Comparison of ENCODE assay signal across 10 mouse cellular contexts in the genomic region with DNA sequence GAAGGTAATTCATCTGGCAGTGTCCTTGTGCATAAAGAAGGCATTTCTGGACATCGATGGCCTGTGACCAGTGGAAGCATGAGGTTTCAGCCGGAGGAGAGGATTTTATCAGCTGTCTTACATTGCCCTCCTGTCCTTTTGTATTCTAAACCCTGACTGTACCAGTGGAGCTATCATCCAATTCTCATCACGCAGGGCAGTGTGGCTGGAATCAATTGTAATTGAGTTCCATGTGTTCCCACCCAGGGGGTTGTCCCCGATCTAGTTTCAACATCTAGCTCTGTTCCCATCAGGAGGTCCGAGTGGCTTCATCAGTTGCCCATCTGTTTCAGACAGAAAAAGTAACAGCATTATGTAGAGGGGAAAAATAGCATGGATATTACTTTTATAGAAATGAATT.
DNase-seq lines count a peak whose midpoint lies in the region; ATAC-seq lines count a peak whose summit lies in the region.
"Had no signal": no experiment of that assay in that cellular context is flagged by ENCODE, and none has a peak within 500 bp of the region (broad histone marks: within the 10 kb centered on the region; RNA-seq: fewer than 3 reads in every experiment).

No protein-coding gene starts in this region.

- H3K4me2 ChIP-seq in hindbrain, embryonic 12.5 days (replicated peaks) = no peak overlapping the region
- H3K4me2 ChIP-seq in neural tube, embryonic 11.5 days (ENCODE audit: low read depth) = no peak overlapping the region
- H3K4me2 ChIP-seq: limb, embryonic 13.5 days; lung, embryonic 15.5 days had no signal

- no peak overlapping the region for H3K9ac ChIP-seq in hindbrain, embryonic 12.5 days
- H3K9ac ChIP-seq in neural tube, embryonic 11.5 days (ENCODE audit: low read length) = no peak overlapping the region
- H3K9ac ChIP-seq: limb, embryonic 13.5 days; lung, embryonic 15.5 days had no signal

- 18% methylated on average over 5 of the region's 5 CpGs for WGBS in hindbrain, embryonic 12.5 days
- WGBS in neural tube, embryonic 11.5 days = 41% methylated on average over 5 of the region's 5 CpGs

- no peaks in the 10 kb centered on the region for H3K27me3 ChIP-seq in hindbrain, embryonic 12.5 days
- H3K27me3 ChIP-seq in neural tube, embryonic 11.5 days (ENCODE audit: control insufficient read depth, insufficient read depth, low read length) = no peaks in the 10 kb centered on the region
- H3K27me3 ChIP-seq: lung, embryonic 15.5 days had no signal

- no peak overlapping the region for H3K27ac ChIP-seq in hindbrain, embryonic 12.5 days
- no peak overlapping the region for H3K27ac ChIP-seq in neural tube, embryonic 11.5 days (ENCODE audit: low read depth, low read length)
- H3K27ac ChIP-seq: limb, embryonic 13.5 days; lung, embryonic 15.5 days had no signal

- H3K36me3 ChIP-seq in hindbrain, embryonic 12.5 days = no peaks in the 10 kb centered on the region
- no peaks in the 10 kb centered on the region for H3K36me3 ChIP-seq in neural tube, embryonic 11.5 days (ENCODE audit: control insufficient read depth, insufficient read depth, low read length)
- H3K36me3 ChIP-seq: limb, embryonic 13.5 days; lung, embryonic 15.5 days had no signal

- ATAC-seq in hindbrain, embryonic 12.5 days (ENCODE audit: low FRiP score) = peak; percentile 80
- ATAC-seq in neural tube, embryonic 11.5 days (ENCODE audit: insufficient read depth, low FRiP score, low TSS enrichment) = no peak; the same call in 1 of the 2 replicates
- ATAC-seq: intestine, postnatal 0 days had no signal

- peak; percentile 84 for DNase-seq in cerebellum, adult 11 months
- DNase-seq in cerebellum, adult 9-11 months = peak; percentile 94
- peak; percentile 41 for DNase-seq in neural tube, embryonic 11.5 days (ENCODE audit: low spot score)
- DNase-seq in kidney, adult 11 months = no peak
- DNase-seq in adrenal gland, adult 18-20 months (ENCODE audit: low spot score in 2 of 2) = no peak
- no peak for DNase-seq in kidney, postnatal 10 days

- no peaks in the 10 kb centered on the region for H3K9me3 ChIP-seq in hindbrain, embryonic 12.5 days (replicated peaks)
- no peaks in the 10 kb centered on the region for H3K9me3 ChIP-seq in neural tube, embryonic 11.5 days (ENCODE audit: control insufficient read depth, low read length)
- H3K9me3 ChIP-seq: limb, embryonic 13.5 days; lung, embryonic 15.5 days had no signal

- H3K4me1 ChIP-seq in hindbrain, embryonic 12.5 days = peaks cover 5% of the 10 kb centered on the region; the same call in 1 of the 2 replicates
- H3K4me1 ChIP-seq in neural tube, embryonic 11.5 days (ENCODE audit: control insufficient read depth, insufficient read depth, low read length) = no peaks in the 10 kb centered on the region
- H3K4me1 ChIP-seq: limb, embryonic 13.5 days; lung, embryonic 15.5 days had no signal

- no peak overlapping the region for H3K4me3 ChIP-seq in hindbrain, embryonic 12.5 days
- no peak overlapping the region for H3K4me3 ChIP-seq in neural tube, embryonic 11.5 days (ENCODE audit: low read depth, low read length)
- H3K4me3 ChIP-seq: limb, embryonic 13.5 days; lung, embryonic 15.5 days had no signal

Comparison
In these comparisons a context has a peak if more than half of its experiments do, and no peak if none do; other contexts are left out.
1. DNase-seq: peak in cerebellum, adult 11 months (single experiment), cerebellum, adult 9-11 months (single experiment) and neural tube, embryonic 11.5 days (single experiment); none in kidney, adult 11 months (single experiment), adrenal gland, adult 18-20 months (0 of 2) and kidney, postnatal 10 days (single experiment).